Mouse (Mus musculus) c-Kit-positive CD71-negative TER-119-negative erythroid progenitor cells, embryonic 14.5 days (primary cell): ENCODE data around the gene Clic5.

ENCODE experiments used
- DNase-seq: peaks from one replicate; pipeline ENCODE4 v3.0.0-alpha.2; 2013; ENCODE audit warnings: low read depth

Clic5 gene

DNA sequence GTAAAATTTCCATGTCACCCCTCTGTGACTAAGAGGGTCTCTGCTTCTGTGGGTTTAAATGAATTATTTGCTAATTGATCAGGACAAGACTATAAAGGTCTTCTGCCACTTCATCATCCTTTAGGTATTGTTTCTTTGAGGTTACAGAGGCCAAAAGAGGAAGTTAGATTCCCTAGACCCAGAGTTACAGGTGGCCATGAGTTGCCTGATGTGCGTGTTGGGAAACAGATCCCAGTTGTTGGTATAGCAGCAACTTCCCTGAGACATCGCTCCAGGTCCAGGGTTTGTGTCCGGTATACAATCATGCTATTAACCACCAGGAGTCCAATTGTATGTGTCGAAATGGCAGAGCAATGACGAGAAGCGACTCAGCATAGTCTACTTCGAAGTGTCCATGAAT, 81.7 kb downstream of the Clic5 start:
- DNase-seq, result no peak

GRCm38 (mm10) chr17:44271426-44271825, 83.0 kb downstream of the Clic5 start:
- DNase-seq, result no peak

- no peak for DNase-seq
Observed at GRCm38 (mm10) chr17:44274804-44275203, 86.4 kb downstream of the Clic5 start.

DNA sequence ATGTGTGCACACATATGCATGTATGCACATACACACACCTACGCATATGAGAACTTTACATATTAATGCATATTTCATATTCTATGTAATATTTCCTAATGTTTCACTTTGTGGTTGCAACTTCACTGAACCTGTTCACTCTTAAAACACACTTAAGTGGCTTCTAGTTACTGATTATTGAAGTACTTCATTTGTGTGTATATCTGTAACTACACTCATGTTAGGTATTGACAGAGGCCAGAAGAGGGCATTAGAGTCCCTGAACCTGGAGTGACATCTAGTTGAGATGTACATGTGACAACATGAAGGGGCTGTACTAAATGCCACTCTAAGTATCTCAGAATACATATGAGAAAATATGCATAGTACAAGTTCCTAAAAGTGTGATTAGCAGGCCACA, 99.9 kb downstream of the Clic5 start:
- DNase-seq, result no peak

DNA sequence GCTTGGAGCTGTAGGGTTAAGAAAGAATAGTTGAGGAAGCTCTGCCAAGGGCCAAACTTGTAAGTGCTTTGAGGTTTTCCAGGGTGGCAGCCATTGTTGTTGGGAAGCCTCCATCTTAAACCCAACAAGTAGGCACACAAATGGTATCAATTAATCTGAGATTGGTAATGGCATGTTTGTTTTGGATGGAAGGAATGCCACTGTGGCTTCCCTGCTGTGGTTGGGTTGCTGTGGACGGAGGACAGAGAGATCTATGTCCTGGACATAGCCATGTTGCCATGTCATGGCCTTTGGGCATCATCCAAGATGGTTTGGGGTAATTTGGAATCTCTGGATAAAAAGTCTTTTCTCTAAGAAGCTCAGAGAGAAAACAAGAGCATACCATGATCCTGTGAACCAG, 108.8 kb downstream of the Clic5 start:
- DNase-seq, result no peak

- no peak for DNase-seq
Observed at GRCm38 (mm10) chr17:44300236-44300635, 111.9 kb downstream of the Clic5 start.

DNA sequence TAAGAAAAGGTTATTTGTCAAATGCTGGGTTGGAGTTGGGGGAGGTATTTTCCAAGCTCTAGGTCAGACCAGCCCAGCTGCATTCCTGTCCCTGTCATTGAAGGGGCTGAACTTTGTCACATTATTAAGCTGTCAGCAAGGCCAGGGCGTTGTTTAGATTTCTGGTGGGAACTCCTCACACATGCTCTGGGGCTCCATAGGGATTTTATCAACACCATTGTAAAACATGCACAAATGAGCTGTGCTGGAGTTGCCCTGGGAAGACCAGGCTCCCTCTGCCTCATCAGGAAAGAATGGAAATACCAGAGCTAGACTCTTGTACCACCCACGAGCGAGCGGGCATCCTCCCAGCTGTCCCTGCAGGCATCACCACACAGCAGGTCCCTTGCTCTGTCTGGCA, 112.3 kb downstream of the Clic5 start:
- no peak for DNase-seq

DNA sequence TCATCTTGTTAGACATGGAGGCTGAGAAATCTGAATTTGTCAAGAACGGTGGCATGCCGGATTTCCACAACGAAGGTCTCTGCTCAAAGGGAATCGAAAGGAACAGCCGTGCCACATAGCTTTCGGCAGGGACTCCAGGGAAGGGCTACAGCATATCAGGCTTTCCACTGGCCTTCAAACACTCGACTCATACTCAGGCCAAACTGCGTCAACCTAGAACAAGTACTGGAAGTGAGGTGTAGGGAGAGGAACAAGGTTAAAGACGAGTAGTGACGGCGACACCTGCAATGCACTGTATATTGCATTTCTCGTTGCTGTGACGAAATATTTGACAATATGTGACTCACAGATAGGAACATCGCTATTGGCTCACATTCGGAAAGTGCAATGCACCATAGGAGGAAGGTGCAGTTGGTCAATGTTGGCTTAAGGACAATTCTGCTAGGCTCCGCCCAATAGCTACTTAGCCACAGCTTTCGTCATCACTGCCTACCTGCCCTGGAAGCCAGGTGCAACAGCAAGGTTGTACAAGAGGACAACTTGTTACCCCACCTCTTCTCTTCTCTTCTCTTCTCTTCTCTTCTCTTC, 112.9 kb downstream of the Clic5 start:
- no peak for DNase-seq

DNA sequence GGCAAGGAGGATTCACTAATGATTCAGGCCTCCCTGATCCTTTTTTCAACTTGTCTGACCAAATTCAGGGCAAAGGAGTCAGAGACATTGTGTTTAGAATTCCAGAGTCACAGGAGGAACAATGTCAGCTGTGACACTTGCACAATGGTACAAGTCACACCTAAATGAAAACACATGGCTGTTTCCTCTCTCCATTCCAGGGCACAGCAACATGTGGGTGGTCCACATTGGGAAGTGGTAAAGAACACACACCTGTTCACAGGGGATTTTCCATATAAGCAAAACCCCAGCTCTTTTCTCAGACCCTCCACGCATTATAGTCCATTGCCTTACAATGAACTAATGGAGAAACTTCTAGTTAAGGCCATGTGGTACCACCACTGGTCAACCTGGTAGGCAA, 115.7 kb downstream of the Clic5 start:
- no peak for DNase-seq

GRCm38 (mm10) chr17:44309914-44310622, 121.7 kb downstream of the Clic5 start:
- no peak for DNase-seq

GRCm38 (mm10) chr17:44325314-44325713, 136.9 kb downstream of the Clic5 start:
- no peak for DNase-seq

- no peak for DNase-seq
Observed at GRCm38 (mm10) chr17:44327279-44328146, 139.1 kb downstream of the Clic5 start.

- no peak for DNase-seq
Observed at GRCm38 (mm10) chr17:44328147-44328482, 139.7 kb downstream of the Clic5 start.
